Mouse (Mus musculus) liver, embryonic 14 days (tissue): ENCODE measurements around the gene Prrg3. TPM values are rescaled to one million over a fixed set of nuclear protein-coding genes. Genes with fewer than 3 reads are reported as not detected.

Experiments used
- polyA plus RNA-seq: library from polyadenylated mRNA; depleted of rRNA; stranded (reverse); fragments of >200 nt; gene quantifications from 2 replicates; pipeline ENCODE4 v1.2.3, GENCODE M21; 2012; rRNA removed

Gene Prrg3
- 0.88 and 1.0 TPM in 2 replicates for polyA plus RNA-seq

DNA sequence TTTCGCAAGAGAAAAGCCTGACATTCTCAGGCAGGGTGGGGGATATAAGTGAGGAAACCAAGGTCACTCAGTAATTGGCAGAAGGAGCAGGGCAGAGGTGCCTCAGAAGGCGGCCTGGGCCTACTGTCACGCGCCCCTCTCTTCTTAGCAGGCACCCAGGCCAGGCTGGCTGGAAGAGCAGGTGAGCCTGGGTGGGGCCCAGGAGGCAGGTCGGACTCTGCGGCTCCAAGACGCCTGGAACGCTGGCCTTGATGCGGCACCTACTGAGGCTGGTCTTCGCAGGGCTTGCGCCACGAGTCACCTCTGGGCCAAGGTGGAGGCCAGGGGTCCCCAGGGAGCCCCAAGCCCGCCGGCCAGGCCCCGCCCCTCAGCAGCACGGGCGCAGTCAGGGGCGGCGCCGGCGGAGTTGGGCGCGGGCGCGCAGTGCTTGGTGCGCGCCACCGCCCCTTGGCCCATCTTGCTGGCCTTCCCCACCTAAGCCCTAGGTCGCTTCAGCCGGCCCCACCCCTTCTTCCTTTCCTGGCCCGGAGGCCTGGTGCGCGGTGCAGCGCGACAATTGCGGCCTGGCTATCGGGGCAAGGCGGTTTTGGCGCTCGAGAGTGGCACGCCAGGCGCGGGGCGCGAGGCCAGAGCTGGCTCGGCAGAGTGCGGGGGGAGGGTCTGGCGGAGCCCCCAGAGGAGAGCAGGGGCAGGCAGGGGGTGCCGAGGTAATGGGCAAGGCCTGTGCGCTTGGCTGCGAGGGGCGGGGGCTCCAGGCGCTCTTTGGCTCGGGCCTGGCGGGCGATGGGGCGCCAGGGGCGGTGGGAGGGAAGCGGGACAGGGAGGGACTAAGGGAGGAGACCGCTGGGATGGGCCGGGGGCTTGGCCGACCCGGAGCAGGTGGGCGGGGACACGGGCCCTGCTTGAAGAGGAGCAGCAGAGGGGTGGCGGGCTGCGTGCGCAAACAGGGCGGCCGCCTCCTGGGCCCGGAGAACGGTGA, at the start of gene Prrg3:
Gene Prrg3 (plus strand): TSS at position 552 of the 979 bp plus-strand sequence.

DNA sequence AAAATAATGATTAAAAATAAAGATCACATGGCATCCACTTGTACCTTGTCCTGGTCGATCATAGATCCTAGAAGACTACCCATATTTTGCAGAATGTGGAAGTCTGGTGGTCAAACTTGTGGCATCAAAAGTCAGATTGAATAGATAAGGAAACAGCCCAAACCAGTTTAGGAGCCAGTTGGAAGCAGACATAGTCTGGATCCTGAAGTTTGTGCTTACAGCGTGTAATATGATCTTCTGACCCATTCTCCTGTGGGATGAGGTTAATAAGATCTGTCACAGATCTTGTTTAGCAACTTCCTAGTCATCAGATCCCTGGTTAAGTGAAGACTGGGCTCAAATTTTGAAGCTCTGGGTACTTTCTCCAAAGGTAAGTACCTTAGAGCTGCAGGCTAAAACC, 10.3 kb downstream of the Prrg3 start, which contains the start of gene Fate1:
Gene Fate1 (plus strand): TSS at position 301 of the 400 bp plus-strand sequence.

DNA sequence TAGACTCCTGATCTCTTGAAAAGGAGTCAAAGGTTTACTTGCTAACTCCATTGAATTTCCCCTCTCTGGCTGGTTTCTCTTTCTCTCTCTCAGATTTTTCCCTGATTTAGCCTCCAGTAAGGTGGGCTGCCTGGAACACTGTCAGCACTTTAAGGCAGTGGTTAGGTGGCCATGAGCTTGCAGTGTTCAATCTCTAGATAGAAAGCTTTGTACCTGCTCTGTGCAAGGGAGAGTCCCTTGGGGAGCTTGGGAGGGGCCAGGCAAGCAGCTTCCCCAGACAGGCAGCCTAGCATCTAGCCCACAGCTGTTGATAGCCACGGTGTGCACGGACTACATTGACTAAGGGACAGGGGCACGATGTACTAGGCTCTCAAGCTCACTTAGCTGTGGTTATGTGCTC, 29.1 kb downstream of the Prrg3 start, which contains the start of gene Cnga2:
Gene Cnga2 (plus strand): TSS at position 301 of the 400 bp plus-strand sequence.

Other genes starting within 250 kb of the Prrg3 start
- 3.8 and 5.0 TPM in 2 replicates for gene Vma21, start 146.7 kb upstream of the Prrg3 start, polyA plus RNA-seq
- gene Gm1141, start 41.6 kb upstream of the Prrg3 start, polyA plus RNA-seq, result 0.11 and 0.14 TPM in 2 replicates
- gene Fate1, start 10.4 kb downstream of the Prrg3 start, polyA plus RNA-seq, result not detected in 2 replicates
- 0.01 and 0.02 TPM in 2 replicates for gene Cnga2, start 29.2 kb downstream of the Prrg3 start, polyA plus RNA-seq